Mouse (Mus musculus) intestine, embryonic 15.5 days (tissue): Measurements from ENCODE around the gene Zfhx3. TPM values are rescaled to one million over a fixed set of nuclear protein-coding genes. Genes with fewer than 3 reads are reported as not detected.

Experiments
- ATAC-seq: fragments of 200-750 bp; cut with Nextera tagmentation; 2 replicates; pipeline ENCODE4 v1.8.0; 2017; ENCODE audit warnings: moderate TSS enrichment, moderate library complexity
- H3K27ac ChIP-seq: fragments of 300-500 bp; sonication (generic); 2 replicates; pipeline ENCODE4 v1.5.1; 2015; ENCODE audit warnings: mild to moderate bottlenecking, inconsistent platforms
- H3K27me3 ChIP-seq: fragments of 300-500 bp; sonication (generic); replicated peaks from 2 replicates; pipeline ENCODE4 v1.6.1; 2015; ENCODE audit warnings: inconsistent platforms
- H3K36me3 ChIP-seq: fragments of 300-500 bp; sonication (generic); 2 replicates; pipeline ENCODE4 v1.6.1; 2015; ENCODE audit warnings: inconsistent platforms
- H3K4me1 ChIP-seq: fragments of 300-500 bp; sonication (generic); replicated peaks from 2 replicates; pipeline ENCODE4 v1.6.1; 2015; ENCODE audit warnings: inconsistent platforms
- H3K4me2 ChIP-seq: fragments of 300-500 bp; sonication (generic); replicated peaks from 2 replicates; pipeline ENCODE4 v1.6.1; 2015; ENCODE audit warnings: mild to moderate bottlenecking, inconsistent platforms
- H3K4me3 ChIP-seq: fragments of 300-500 bp; sonication (generic); replicated peaks from 2 replicates; pipeline ENCODE4 v1.5.1; 2015; ENCODE audit warnings: inconsistent platforms
- H3K9ac ChIP-seq: fragments of 300-500 bp; sonication (generic); 2 replicates; pipeline ENCODE4 v1.6.1; 2015; ENCODE audit warnings: inconsistent platforms
- H3K9me3 ChIP-seq: fragments of 300-500 bp; sonication (generic); 2 replicates; pipeline ENCODE4 v1.6.1; 2016; ENCODE audit warnings: inconsistent platforms
- WGBS: fragments of 180-500 bp; shearing (Covaris S2); methylation state at CpG from one replicate; pipeline ENCODE4 v1.1.7; 2015; 5-methylcytosine and 5-hydroxymethylcytosine counted together
- polyA plus RNA-seq: library from polyadenylated mRNA; unstranded; fragments of >200 nt; fragmentation: Nextera tagmentation; extraction: Ambion mirVana; gene quantifications from 2 replicates; pipeline ENCODE4 v1.2.1, GENCODE M21; 2015

Zfhx3 gene
- polyA plus RNA-seq, 1 experiment from 2014 or later: 11.5 TPM

GRCm38 (mm10) chr8:108554578-108555245, 612.3 kb downstream of the Zfhx3 start:
- Histone ChIP-seq H3K9ac (no peak overlapping the region), H3K4me2 (no peak overlapping the region), H3K36me3 (no peaks in the 10 kb centered on the region), H3K27me3 (no peaks in the 10 kb centered on the region), H3K27ac (no peak overlapping the region), H3K9me3 (no peaks in the 10 kb centered on the region), H3K4me1 (no peaks in the 10 kb centered on the region; the same call in 1 of the 2 replicates), H3K4me3 (no peak overlapping the region)
- WGBS: 84% methylated on average over 12 of the region's 12 CpGs
- ATAC-seq: no peak

DNA sequence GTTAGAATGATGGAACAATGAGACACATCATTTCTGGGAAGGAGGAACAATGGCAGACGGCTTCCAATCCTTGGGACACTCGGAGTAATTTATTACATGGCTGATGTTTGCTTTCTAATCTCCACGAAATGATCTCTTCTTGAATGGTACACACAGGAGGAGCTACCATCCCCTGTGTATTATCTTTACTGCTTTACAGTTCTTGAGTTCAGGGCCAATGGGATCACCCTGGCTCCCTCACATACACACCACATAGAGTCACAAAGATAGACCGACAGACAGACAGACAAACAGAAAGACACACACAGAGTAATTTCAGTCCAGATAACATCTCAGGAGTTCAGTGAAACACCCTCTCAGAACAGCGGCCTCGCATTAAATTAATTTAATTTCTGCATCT, 621.0 kb downstream of the Zfhx3 start:
- 56% methylated on average over 6 of the region's 6 CpGs for WGBS
- Histone ChIP-seq H3K27me3 (no peaks in the 10 kb centered on the region), H3K9ac (no peak overlapping the region), H3K9me3 (no peaks in the 10 kb centered on the region), H3K36me3 (no peaks in the 10 kb centered on the region), H3K4me2 (no peak overlapping the region), H3K27ac (no peak overlapping the region), H3K4me1 (no peaks in the 10 kb centered on the region), H3K4me3 (no peak overlapping the region)
- ATAC-seq: peak; percentile 66

GRCm38 (mm10) chr8:108563934-108564564, 621.6 kb downstream of the Zfhx3 start:
- Histone ChIP-seq H3K9ac (no peak overlapping the region), H3K27ac (no peak overlapping the region), H3K4me3 (no peak overlapping the region), H3K4me2 (no peak overlapping the region), H3K27me3 (no peaks in the 10 kb centered on the region), H3K36me3 (no peaks in the 10 kb centered on the region), H3K9me3 (no peaks in the 10 kb centered on the region), H3K4me1 (no peaks in the 10 kb centered on the region)
- peak; percentile 73 for ATAC-seq
- 48% methylated on average over 7 of the region's 7 CpGs for WGBS

DNA sequence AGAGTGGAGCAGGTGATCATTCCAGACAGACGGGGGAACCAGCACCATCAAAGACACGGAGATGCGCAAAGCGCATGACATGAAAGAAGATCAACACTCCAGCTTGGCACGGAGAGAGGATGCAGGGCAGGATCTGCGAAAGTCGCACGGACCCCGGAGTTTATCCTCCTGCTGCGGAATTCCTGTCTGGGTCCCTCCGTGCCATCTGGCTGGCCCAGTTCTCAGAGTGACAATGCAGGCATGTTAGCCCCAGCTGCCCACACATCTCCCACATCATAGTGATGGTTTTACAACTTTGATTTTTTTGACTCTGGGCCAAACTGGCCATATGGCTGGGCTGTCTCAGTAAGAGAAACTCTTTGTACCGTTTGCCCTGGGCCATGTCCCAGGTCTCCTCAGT, 623.6 kb downstream of the Zfhx3 start:
- Histone ChIP-seq H3K4me1 (no peaks in the 10 kb centered on the region), H3K27ac (no peak overlapping the region), H3K36me3 (no peaks in the 10 kb centered on the region), H3K4me3 (no peak overlapping the region), H3K9ac (no peak overlapping the region), H3K27me3 (no peaks in the 10 kb centered on the region), H3K4me2 (no peak overlapping the region), H3K9me3 (no peaks in the 10 kb centered on the region)
- ATAC-seq: no peak
- WGBS: 83% methylated on average over 12 of the region's 12 CpGs

DNA sequence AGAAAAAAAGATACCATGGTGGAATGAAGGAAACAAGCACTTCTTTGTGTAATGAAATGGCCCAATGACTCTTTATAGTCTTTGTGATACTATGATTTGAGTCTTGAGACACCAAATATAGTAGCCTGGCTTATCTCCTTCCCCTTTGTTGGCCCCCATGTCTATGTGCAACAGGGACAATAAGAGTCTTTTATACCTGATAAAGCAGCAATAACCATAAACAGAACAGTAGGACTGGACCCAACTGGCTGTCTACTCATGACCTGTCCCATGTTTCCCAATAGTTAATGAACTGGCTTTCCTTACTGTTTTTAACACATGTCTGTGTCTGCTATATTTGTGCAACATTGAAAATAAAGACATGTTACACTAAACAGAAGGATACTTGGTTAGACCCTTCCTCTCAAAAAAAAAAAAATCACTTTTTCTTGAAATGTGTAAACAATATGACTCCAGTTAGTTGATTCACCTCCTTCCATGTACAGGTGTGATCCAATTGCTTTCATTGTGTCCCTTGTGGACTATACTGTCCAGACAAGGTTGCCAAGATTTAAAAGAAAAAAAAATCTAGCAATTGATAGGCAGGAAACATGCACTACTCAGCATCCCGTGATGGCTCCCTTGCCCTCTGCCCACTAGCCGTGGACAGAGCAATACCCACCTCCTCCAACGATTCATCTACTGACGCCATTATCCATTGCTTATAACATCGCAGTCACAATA, 631.0 kb downstream of the Zfhx3 start:
- no peaks in the 10 kb centered on the region for H3K27me3 ChIP-seq
- H3K27ac ChIP-seq: no peak overlapping the region
- no peak overlapping the region for H3K4me3 ChIP-seq
- ATAC-seq: peak; percentile 93
- H3K9me3 ChIP-seq: no peaks in the 10 kb centered on the region
- no peak overlapping the region for H3K4me2 ChIP-seq
- no peaks in the 10 kb centered on the region for H3K36me3 ChIP-seq
- H3K9ac ChIP-seq: no peak overlapping the region
- H3K4me1 ChIP-seq: peaks cover 3% of the 10 kb centered on the region; the same call in 1 of the 2 replicates
- 85% methylated on average over 5 of the region's 5 CpGs for WGBS

- H3K27ac ChIP-seq: no peak overlapping the region
- H3K36me3 ChIP-seq: no peaks in the 10 kb centered on the region
- no peaks in the 10 kb centered on the region for H3K27me3 ChIP-seq
- no peak overlapping the region for H3K4me2 ChIP-seq
- H3K9me3 ChIP-seq: no peaks in the 10 kb centered on the region
- WGBS: 34% methylated on average over 7 of the region's 7 CpGs
- peaks cover 3% of the 10 kb centered on the region; the same call in 1 of the 2 replicates for H3K4me1 ChIP-seq
- H3K9ac ChIP-seq: no peak overlapping the region
- ATAC-seq: 0 out of 2 replicates have a peak, but pooled peaks have one; percentile 16
- H3K4me3 ChIP-seq: no peak overlapping the region
Observed at GRCm38 (mm10) chr8:108574101-108574500, 631.7 kb downstream of the Zfhx3 start.

DNA sequence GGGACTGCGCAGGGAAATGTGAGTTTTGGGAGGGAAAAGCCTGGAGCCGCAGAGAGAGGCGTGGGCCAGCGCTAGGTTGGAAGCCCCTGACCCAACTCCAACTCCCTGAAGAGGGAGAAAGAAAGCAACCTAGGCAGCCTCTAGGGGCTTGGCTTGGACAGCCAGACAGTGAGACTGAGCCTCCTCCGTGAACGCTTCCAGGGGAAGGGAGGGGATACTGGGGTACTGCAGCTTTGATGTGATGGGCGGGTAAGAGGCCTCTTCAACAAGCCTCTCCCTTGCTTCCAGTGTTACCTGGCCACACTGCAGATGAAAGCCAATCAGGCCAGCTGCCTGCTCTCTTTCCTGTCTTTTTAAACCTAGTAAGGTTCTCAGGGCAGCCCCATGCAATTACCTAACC, 635.1 kb downstream of the Zfhx3 start:
- WGBS: 53% methylated on average over 7 of the region's 7 CpGs
- Histone ChIP-seq H3K4me1 (peaks cover 3% of the 10 kb centered on the region; the same call in 1 of the 2 replicates), H3K4me2 (no peak overlapping the region), H3K9ac (no peak overlapping the region), H3K9me3 (no peaks in the 10 kb centered on the region), H3K36me3 (no peaks in the 10 kb centered on the region), H3K27ac (no peak overlapping the region), H3K4me3 (no peak overlapping the region), H3K27me3 (no peaks in the 10 kb centered on the region)
- ATAC-seq: no peak

- H3K4me1 ChIP-seq: peaks cover 3% of the 10 kb centered on the region; the same call in 1 of the 2 replicates
- H3K27me3 ChIP-seq: no peaks in the 10 kb centered on the region
- 60% methylated on average over 10 of the region's 10 CpGs for WGBS
- no peak overlapping the region for H3K9ac ChIP-seq
- no peaks in the 10 kb centered on the region for H3K9me3 ChIP-seq
- no peak for ATAC-seq
- H3K36me3 ChIP-seq: no peaks in the 10 kb centered on the region
- no peak overlapping the region for H3K4me3 ChIP-seq
- H3K4me2 ChIP-seq: no peak overlapping the region
- no peak overlapping the region for H3K27ac ChIP-seq
Observed at GRCm38 (mm10) chr8:108578388-108578787, 635.9 kb downstream of the Zfhx3 start.

DNA sequence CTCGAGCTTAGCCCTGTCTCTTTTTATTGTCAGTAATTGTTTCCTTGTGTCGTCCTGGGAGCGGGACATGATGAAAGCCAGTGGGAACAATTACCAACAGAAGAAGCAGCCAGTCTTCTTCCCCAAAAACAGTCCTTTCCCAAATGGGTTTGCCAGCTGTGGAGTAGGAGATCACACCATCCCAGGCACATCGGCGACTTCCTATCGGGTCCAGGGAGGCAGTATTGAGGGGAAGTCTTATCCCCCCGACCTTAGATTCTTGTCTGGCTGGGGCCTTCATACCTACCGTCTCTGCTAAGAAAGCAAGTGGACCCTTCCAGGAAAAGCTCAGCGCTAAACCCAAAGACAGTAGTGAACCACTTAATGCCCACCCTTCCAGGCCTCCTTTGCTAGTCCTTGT, 637.4 kb downstream of the Zfhx3 start:
- Histone ChIP-seq H3K9ac (no peak overlapping the region), H3K9me3 (no peaks in the 10 kb centered on the region), H3K36me3 (no peaks in the 10 kb centered on the region), H3K4me1 (peaks cover 3% of the 10 kb centered on the region; the same call in 1 of the 2 replicates), H3K4me3 (no peak overlapping the region), H3K27me3 (no peaks in the 10 kb centered on the region), H3K27ac (no peak overlapping the region), H3K4me2 (no peak overlapping the region)
- WGBS: 71% methylated on average over 9 of the region's 9 CpGs
- ATAC-seq: no peak

- no peak overlapping the region for H3K9ac ChIP-seq
- H3K27ac ChIP-seq: no peak overlapping the region
- no peaks in the 10 kb centered on the region for H3K27me3 ChIP-seq
- no peak overlapping the region for H3K4me3 ChIP-seq
- H3K36me3 ChIP-seq: no peaks in the 10 kb centered on the region
- WGBS: 91% methylated on average over 5 of the region's 5 CpGs
- ATAC-seq: no peak
- no peak overlapping the region for H3K4me2 ChIP-seq
- no peaks in the 10 kb centered on the region for H3K9me3 ChIP-seq
- peaks cover 3% of the 10 kb centered on the region; the same call in 1 of the 2 replicates for H3K4me1 ChIP-seq
Observed at GRCm38 (mm10) chr8:108580364-108580763, 637.9 kb downstream of the Zfhx3 start.

- no peak overlapping the region for H3K4me2 ChIP-seq
- no peak overlapping the region for H3K9ac ChIP-seq
- H3K4me3 ChIP-seq: no peak overlapping the region
- WGBS: 82% methylated on average over 6 of the region's 6 CpGs
- peaks cover 3% of the 10 kb centered on the region; the same call in 1 of the 2 replicates for H3K4me1 ChIP-seq
- no peak for ATAC-seq
- no peak overlapping the region for H3K27ac ChIP-seq
- H3K27me3 ChIP-seq: no peaks in the 10 kb centered on the region
- no peaks in the 10 kb centered on the region for H3K9me3 ChIP-seq
- H3K36me3 ChIP-seq: no peaks in the 10 kb centered on the region
Observed at GRCm38 (mm10) chr8:108581557-108581956, 639.1 kb downstream of the Zfhx3 start.

DNA sequence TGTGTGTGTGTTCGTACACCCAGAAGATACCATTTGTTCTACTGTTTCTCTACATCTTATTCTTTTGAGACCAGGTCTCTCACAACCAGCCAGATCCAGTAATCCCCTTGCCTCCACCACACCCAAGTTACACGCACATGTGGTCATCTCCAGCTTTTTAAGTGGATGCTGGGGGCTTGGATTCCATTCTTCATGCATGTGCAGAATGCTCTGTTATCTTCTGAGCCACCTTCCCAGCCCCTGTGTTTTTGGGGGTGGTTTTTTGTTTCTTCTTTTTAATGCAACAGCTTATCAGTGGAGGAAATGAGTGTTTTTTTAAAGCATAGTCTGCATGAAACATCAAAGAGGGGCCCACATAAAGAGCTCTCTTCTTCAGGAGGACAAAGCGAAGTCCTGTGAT, 639.8 kb downstream of the Zfhx3 start:
- no peaks in the 10 kb centered on the region for H3K36me3 ChIP-seq
- 85% methylated on average over 3 of the region's 3 CpGs for WGBS
- ATAC-seq: no peak
- H3K4me2 ChIP-seq: no peak overlapping the region
- H3K27me3 ChIP-seq: no peaks in the 10 kb centered on the region
- no peak overlapping the region for H3K4me3 ChIP-seq
- no peak overlapping the region for H3K9ac ChIP-seq
- peaks cover 3% of the 10 kb centered on the region; the same call in 1 of the 2 replicates for H3K4me1 ChIP-seq
- no peaks in the 10 kb centered on the region for H3K9me3 ChIP-seq
- no peak overlapping the region for H3K27ac ChIP-seq
